Mouse (Mus musculus): ENCODE data around the gene Ttc26.
"Not testable (repeated sequence)": the region's sequence is repeated elsewhere in the genome, so short reads cannot be mapped to it uniquely, and the experiment has no call there.

- TF ChIP-seq CTCF, EP300 (IDR thresholded peaks at IDR 0.05; ENCODE audit: low read depth): not testable (repeated sequence)
Measured at GRCm38 (mm10) chr6:38456425-38456824, 75.2 kb downstream of the Ttc26 start.
